Mouse (Mus musculus) heart, embryonic 10.5 days (tissue): ENCODE results near the gene Tmem121. TPM values are rescaled to one million over a fixed set of nuclear protein-coding genes. Genes with fewer than 3 reads are reported as not detected.
A peak's percentile ranks its signal among the peaks of the same experiment; 100 is the strongest.

ENCODE experiments used
- DNase-seq: peaks from one replicate; pipeline ENCODE4 v3.0.0-alpha.2; 2017; ENCODE audit warnings: low spot score
- H3K27ac ChIP-seq: fragments of 300-500 bp; sonication (generic); 2 replicates; pipeline ENCODE4 v1.5.1; 2016; ENCODE audit warnings: mild to moderate bottlenecking
- H3K27me3 ChIP-seq: fragments of 300-500 bp; sonication (generic); 2 replicates; pipeline ENCODE4 v1.6.1; 2016; ENCODE audit warnings: mild to moderate bottlenecking; ENCODE audit not compliant: poor library complexity, insufficient read depth, severe bottlenecking
- H3K36me3 ChIP-seq: fragments of 300-500 bp; sonication (generic); 2 replicates; pipeline ENCODE4 v1.6.1; 2016; ENCODE audit warnings: mild to moderate bottlenecking, moderate library complexity
- H3K4me1 ChIP-seq: fragments of 300-500 bp; sonication (generic); 2 replicates; pipeline ENCODE4 v1.6.1; 2016; ENCODE audit warnings: mild to moderate bottlenecking
- H3K4me3 ChIP-seq: fragments of 300-500 bp; sonication (generic); 2 replicates; pipeline ENCODE4 v1.5.1; 2016; ENCODE audit warnings: mild to moderate bottlenecking, moderate library complexity
- H3K9me3 ChIP-seq: fragments of 300-500 bp; sonication (generic); 2 replicates; pipeline ENCODE4 v1.6.1; 2016; ENCODE audit warnings: mild to moderate bottlenecking, moderate library complexity
- WGBS: fragments of 180-500 bp; shearing (Covaris S2); methylation state at CpG from one replicate; pipeline ENCODE4 v1.1.7; 2016; 5-methylcytosine and 5-hydroxymethylcytosine counted together
- polyA plus RNA-seq: library from polyadenylated mRNA; unstranded; fragments of >200 nt; fragmentation: Nextera tagmentation; extraction: Ambion mirVana; gene quantifications from 2 replicates; pipeline ENCODE4 v1.2.1, GENCODE M21; 2016

The Tmem121 gene
- polyA plus RNA-seq, 1 experiment from 2014 or later, result 6.1 TPM

DNA sequence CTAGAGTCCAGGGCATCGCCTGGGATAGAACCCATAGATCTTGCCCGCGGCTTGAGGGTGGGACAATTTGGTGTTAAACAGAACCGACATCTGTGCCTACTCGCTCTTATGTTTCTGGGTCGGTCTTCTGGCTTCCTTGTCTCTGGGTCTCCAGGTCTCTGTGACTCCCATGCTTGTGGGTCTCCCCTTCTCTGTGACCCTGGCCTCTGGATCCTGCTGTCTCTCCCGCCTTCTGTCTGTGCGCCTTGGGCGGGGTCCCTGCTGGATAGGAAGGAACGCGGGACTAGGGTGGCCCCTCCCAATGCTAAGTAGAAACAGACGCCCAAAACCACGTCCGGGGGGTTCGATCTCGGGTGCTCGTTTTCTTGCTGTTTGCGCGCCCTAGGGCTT lies 33.5 kb upstream of the Tmem121 start:
- H3K9me3 ChIP-seq, result no peaks in the 10 kb centered on the region
- peak overlapping the region; percentile 70 for H3K4me3 ChIP-seq
- 15% methylated on average over 19 of the region's 19 CpGs for WGBS
- peak overlapping the region; percentile 83 for H3K27ac ChIP-seq
- peaks cover 75% of the 10 kb centered on the region for H3K4me1 ChIP-seq
- DNase-seq, result peak; percentile 80
- peaks cover 5% of the 10 kb centered on the region; the same call in 1 of the 2 replicates for H3K36me3 ChIP-seq
- H3K27me3 ChIP-seq, result peaks cover 12% of the 10 kb centered on the region; the same call in 1 of the 2 replicates

GRCm38 (mm10) chr12:113152991-113153525 lies 32.7 kb upstream of the Tmem121 start:
- Histone ChIP-seq H3K27ac (no peak overlapping the region; the same call in 1 of the 2 replicates), H3K4me1 (peaks cover 73% of the 10 kb centered on the region), H3K9me3 (no peaks in the 10 kb centered on the region), H3K27me3 (peaks cover 12% of the 10 kb centered on the region; the same call in 1 of the 2 replicates), H3K4me3 (peak overlapping the region; percentile 70), H3K36me3 (peaks cover 6% of the 10 kb centered on the region)
- WGBS, result 73% methylated on average over 6 of the region's 6 CpGs
- DNase-seq, result peak; percentile 76

DNA sequence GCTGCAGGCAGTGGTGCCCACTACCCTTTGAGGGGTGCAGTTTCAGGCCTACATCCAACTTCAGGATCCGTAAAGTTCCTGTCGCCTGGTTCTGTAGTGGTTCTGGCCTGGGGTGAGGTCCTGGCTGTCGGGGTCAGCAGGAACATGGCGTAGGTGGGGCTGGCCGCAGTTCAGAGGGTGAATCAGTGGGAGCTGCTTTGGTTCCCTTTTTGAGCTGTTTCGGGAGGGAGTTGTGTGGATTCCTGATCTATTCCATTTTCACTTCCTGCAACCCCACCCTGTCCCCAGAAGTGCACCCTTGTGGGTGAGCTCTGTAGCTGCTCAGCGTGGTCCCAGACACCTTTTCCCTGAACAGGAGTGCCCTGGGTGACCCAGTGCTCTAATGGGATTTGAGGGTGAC lies 31.8 kb upstream of the Tmem121 start:
- Histone ChIP-seq H3K9me3 (no peaks in the 10 kb centered on the region), H3K27me3 (peaks cover 12% of the 10 kb centered on the region; the same call in 1 of the 2 replicates), H3K4me3 (no peak overlapping the region), H3K36me3 (peaks cover 11% of the 10 kb centered on the region), H3K27ac (no peak overlapping the region), H3K4me1 (peaks cover 64% of the 10 kb centered on the region)
- DNase-seq, result no peak
- WGBS, result 87% methylated on average over 7 of the region's 7 CpGs

DNA sequence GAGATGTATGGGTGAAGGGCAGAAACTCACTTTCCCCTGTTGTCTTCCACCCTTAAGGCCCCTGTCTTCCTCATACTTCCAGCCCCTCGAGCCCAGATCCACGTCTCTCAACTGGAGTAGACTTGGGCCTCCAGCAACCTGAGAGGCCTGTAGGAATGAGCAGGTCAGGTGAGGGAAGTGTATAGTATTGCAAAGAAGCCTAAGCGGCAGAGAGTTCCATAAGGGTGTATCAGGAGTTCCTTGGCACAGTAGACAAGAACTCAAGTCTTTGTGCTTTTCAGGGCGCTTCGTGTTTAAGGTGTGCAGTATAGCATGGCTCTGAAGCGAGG lies 31.0 kb upstream of the Tmem121 start:
- peak overlapping the region; percentile 78 for H3K4me3 ChIP-seq
- peaks cover 12% of the 10 kb centered on the region; the same call in 1 of the 2 replicates for H3K27me3 ChIP-seq
- 75% methylated on average over 6 of the region's 6 CpGs for WGBS
- DNase-seq, result no peak
- H3K9me3 ChIP-seq, result no peaks in the 10 kb centered on the region
- H3K27ac ChIP-seq, result peak overlapping the region; percentile 86
- peaks cover 66% of the 10 kb centered on the region for H3K4me1 ChIP-seq
- H3K36me3 ChIP-seq, result peaks cover 11% of the 10 kb centered on the region

DNA sequence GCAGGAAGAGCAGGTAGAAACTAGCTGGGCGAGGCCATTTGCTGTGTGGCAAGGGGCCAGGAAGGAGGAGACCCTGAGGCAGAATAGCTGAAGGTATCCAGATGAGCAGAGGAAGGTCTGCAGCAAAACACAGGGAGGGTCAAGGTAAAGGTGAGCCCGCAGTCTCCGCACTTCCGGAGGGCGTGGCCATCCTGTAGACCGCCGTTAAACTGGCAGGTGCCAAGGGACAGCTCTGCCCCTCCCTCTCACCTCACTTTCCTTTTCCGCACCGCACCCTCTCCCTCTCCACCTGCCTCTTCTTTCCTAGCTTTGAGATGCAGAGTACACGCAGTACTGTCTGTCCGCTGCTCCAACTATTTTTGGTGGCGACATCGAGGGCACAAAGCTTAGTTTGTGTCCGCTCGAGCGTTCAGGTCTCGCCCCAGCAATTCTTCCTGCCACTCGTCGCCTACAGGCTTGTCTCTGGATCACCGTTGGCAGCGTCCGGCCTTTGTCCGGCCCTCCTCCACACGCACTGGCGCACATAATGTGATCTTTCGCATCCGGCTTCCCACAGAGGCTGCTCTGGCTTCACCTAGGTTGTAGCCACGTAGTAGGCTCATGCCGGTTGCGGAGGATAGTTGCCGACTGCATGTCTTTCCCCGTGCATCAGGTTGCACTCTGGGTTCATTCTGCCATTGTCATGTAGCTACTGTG lies 30.5 kb upstream of the Tmem121 start:
- Histone ChIP-seq H3K27ac (peak overlapping the region; percentile 86), H3K36me3 (peaks cover 11% of the 10 kb centered on the region), H3K27me3 (peaks cover 12% of the 10 kb centered on the region; the same call in 1 of the 2 replicates), H3K4me3 (peak overlapping the region; percentile 78), H3K9me3 (no peaks in the 10 kb centered on the region), H3K4me1 (peaks cover 64% of the 10 kb centered on the region)
- WGBS, result 4% methylated on average over 32 of the region's 32 CpGs
- no peak for DNase-seq

DNA sequence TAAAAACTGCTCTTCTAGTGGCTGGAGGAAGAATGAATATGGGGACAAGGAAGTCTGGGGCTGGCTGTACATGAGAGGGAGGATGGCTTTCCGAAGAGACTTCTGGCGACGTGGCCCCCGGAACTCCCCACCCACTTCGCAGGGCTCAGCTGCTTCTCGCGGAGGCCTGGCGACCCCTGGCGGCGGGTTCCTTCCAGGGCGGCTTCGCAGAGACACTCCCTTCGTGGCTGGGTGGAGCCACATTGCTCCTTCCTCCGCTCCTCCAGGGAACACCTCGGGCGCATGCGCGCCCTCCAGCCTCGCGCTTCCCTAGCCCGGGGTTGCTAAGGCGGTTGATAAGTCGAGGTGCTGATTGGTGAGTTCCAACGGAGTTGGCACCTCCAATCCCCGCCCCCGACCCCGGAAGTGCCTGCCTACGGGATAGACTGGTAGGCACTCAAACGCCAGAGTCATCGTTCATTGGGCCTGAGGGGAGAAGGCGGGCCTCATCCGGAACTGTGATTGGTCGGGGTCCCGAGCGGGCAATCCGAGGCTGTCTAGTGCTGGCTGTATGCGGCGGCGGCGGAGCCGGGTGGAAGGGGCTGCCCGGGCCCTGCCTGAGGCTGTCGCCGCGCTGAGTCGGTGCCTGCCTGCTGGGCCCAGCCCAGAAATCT lies 29.7 kb upstream of the Tmem121 start, which contains the start of gene Tedc1:
TSS of gene Tedc1 (plus strand) at position 535 of the 653 bp plus-strand sequence.
- peaks cover 7% of the 10 kb centered on the region; the same call in 1 of the 2 replicates for H3K27me3 ChIP-seq
- H3K9me3 ChIP-seq, result no peaks in the 10 kb centered on the region
- peak within 1 kb of the TSS; percentile 78 for H3K4me3 ChIP-seq
- peak; percentile 100 for DNase-seq
- WGBS, result under 1% methylated on average over 46 of the region's 46 CpGs
- peaks cover 12% of the 10 kb centered on the region for H3K36me3 ChIP-seq
- peaks cover 57% of the 10 kb centered on the region for H3K4me1 ChIP-seq
- H3K27ac ChIP-seq, result peak within 1 kb of the TSS; percentile 86

DNA sequence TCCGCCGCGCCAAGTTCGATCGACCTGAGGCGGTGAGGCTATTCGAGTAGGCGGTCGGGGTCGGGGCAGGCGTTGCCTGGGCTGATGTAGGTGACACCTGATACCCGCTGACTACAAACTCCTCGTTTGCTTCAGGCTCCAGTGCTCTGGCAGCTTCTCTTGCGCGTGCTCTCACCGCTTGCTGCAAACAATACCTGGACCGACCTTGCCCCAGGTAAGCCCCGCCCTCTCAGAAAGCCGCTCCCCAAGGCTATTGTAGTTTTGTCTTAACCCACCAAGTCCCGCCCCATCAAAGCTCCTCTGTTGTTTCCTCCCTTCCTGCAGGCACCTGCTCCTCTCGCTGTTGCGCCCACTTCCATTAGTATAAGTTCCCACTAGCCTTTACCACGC lies 29.2 kb upstream of the Tmem121 start:
- Histone ChIP-seq H3K4me3 (peak overlapping the region; percentile 78), H3K27ac (peak overlapping the region; percentile 86), H3K27me3 (peaks cover 7% of the 10 kb centered on the region; the same call in 1 of the 2 replicates), H3K36me3 (peaks cover 17% of the 10 kb centered on the region), H3K4me1 (peaks cover 51% of the 10 kb centered on the region), H3K9me3 (no peaks in the 10 kb centered on the region)
- WGBS, result under 1% methylated on average over 23 of the region's 23 CpGs
- DNase-seq, result no peak

- H3K4me3 ChIP-seq, result peak overlapping the region; percentile 78
- DNase-seq, result no peak
- WGBS, result 39% methylated on average over 8 of the region's 8 CpGs
- peaks cover 47% of the 10 kb centered on the region for H3K4me1 ChIP-seq
- peak overlapping the region; percentile 86 for H3K27ac ChIP-seq
- no peaks in the 10 kb centered on the region for H3K9me3 ChIP-seq
- H3K27me3 ChIP-seq, result peaks cover 7% of the 10 kb centered on the region; the same call in 1 of the 2 replicates
- peaks cover 22% of the 10 kb centered on the region for H3K36me3 ChIP-seq
Measured at GRCm38 (mm10) chr12:113157002-113157401, 28.7 kb upstream of the Tmem121 start.

DNA sequence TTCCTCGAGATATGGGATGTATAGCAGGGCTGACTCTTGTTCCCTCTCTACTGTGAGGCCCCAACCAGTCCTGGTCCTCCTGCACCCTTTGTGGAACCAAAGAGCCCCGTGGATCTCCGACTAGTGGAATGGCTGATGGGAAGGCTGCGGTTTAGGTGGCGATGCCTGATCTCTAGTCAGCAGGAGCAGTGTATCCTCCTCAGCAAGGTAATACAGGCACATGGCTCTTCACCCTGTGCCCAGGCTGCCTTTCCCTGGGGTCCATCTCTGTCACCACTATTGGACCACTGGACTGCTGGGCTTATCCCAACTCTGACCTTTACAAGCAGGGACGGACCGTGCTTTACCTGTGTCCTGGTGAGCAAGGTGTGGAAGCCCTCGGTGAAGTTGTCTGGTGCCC lies 28.2 kb upstream of the Tmem121 start:
- no peak for DNase-seq
- Histone ChIP-seq H3K27ac (no peak overlapping the region), H3K4me1 (peaks cover 42% of the 10 kb centered on the region), H3K4me3 (no peak overlapping the region), H3K36me3 (peaks cover 27% of the 10 kb centered on the region), H3K9me3 (no peaks in the 10 kb centered on the region), H3K27me3 (peaks cover 4% of the 10 kb centered on the region; the same call in 1 of the 2 replicates)
- WGBS, result 91% methylated on average over 8 of the region's 8 CpGs

DNA sequence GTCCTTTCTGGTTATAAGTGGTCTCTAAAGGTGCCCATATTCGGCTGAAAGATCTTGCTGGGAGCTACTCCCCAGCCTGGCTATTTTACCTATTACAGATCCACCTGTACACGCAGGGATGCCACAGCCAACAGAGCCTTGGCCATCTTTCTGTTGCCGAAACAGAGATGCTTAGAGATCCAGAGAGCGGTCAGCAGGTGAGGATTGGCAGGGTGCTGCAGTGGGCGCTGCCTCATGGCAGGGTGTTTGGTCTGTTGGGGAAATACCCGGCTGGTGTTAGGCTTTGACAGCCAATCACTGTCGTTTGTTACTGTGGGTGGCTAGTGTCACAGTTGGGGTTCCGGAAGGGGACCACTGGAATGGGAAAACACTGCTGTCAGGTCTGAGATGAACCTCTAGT lies 27.8 kb upstream of the Tmem121 start:
- no peak for DNase-seq
- Histone ChIP-seq H3K27ac (no peak overlapping the region), H3K4me3 (no peak overlapping the region), H3K27me3 (no peaks in the 10 kb centered on the region), H3K4me1 (peaks cover 39% of the 10 kb centered on the region), H3K9me3 (no peaks in the 10 kb centered on the region), H3K36me3 (peaks cover 32% of the 10 kb centered on the region)
- 92% methylated on average over 8 of the region's 8 CpGs for WGBS

DNA sequence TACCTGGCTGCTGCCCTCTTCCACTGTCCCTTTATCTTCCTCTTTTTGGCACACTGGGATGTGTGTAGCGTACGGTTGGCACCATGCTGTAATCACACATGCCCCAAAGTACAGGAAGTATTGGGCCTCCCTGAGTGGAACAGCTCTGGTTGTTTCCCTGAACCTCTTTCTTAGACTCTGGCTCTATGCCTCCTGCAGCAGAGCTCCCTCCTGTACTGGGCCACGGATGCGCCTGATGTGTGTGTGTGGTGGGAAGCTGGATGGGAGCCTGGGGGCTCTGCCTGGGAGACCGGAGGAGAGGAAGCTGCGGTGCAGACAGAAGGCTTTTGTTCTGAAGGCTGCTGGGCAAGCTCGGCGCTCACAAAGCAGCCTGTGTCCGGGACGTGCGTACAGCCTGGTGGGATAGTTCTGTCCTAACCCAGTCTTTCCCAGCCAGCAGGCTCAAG lies 22.1 kb upstream of the Tmem121 start:
- H3K27me3 ChIP-seq, result no peaks in the 10 kb centered on the region
- 70% methylated on average over 11 of the region's 11 CpGs for WGBS
- H3K4me3 ChIP-seq, result no peak overlapping the region
- no peaks in the 10 kb centered on the region for H3K9me3 ChIP-seq
- DNase-seq, result no peak
- no peak overlapping the region for H3K27ac ChIP-seq
- H3K36me3 ChIP-seq, result peaks cover 34% of the 10 kb centered on the region
- H3K4me1 ChIP-seq, result peaks cover 8% of the 10 kb centered on the region; the same call in 1 of the 2 replicates

- Histone ChIP-seq H3K36me3 (peaks cover 12% of the 10 kb centered on the region), H3K27ac (no peak overlapping the region), H3K9me3 (no peaks in the 10 kb centered on the region), H3K27me3 (no peaks in the 10 kb centered on the region), H3K4me3 (no peak overlapping the region), H3K4me1 (no peaks in the 10 kb centered on the region)
- DNase-seq, result no peak
- 75% methylated on average over 9 of the region's 9 CpGs for WGBS
Measured at GRCm38 (mm10) chr12:113168031-113168536, 17.6 kb upstream of the Tmem121 start.
